Mouse (Mus musculus): Measurements from ENCODE around the gene Ifnar1. TPM values are rescaled to one million over a fixed set of nuclear protein-coding genes. Genes with fewer than 3 reads are reported as not detected.

Ifnar1 gene
- polyA plus RNA-seq, 1 experiment from 2014 or later: 56.5 TPM

GRCm38 (mm10) chr16:91534888-91535287 is 49.9 kb downstream of the Ifnar1 start:
- H3K4me1 ChIP-seq: no peaks in the 10 kb centered on the region
- no peak overlapping the region for H3K9ac ChIP-seq
- 79% methylated on average over 6 of the region's 6 CpGs for WGBS

GRCm38 (mm10) chr16:91536372-91536771 is 51.3 kb downstream of the Ifnar1 start:
- H3K4me1 ChIP-seq: no peaks in the 10 kb centered on the region
- no peak overlapping the region for H3K4me3 ChIP-seq
- H3K9me3 ChIP-seq: no peaks in the 10 kb centered on the region
- no peak overlapping the region for H3K4me2 ChIP-seq (replicated peaks)
- H3K36me3 ChIP-seq: no peaks in the 10 kb centered on the region
- no peak overlapping the region for H3K27ac ChIP-seq
- H3K9ac ChIP-seq: no peak overlapping the region
- 93% methylated on average over 6 of the region's 6 CpGs for WGBS
- ATAC-seq (ENCODE audit: low FRiP score, low read depth): no peak
- no peaks in the 10 kb centered on the region for H3K27me3 ChIP-seq (replicated peaks)

More at GRCm38 (mm10) chr16:91534888-91535287, 49.9 kb downstream of the Ifnar1 start:
- Histone ChIP-seq H3K27me3 (replicated peaks) (no peaks in the 10 kb centered on the region), H3K27ac (no peak overlapping the region), H3K4me2 (replicated peaks) (no peak overlapping the region), H3K9me3 (no peaks in the 10 kb centered on the region), H3K36me3 (no peaks in the 10 kb centered on the region), H3K4me3 (no peak overlapping the region)
- ATAC-seq (ENCODE audit: low FRiP score, low read depth): no peak

GRCm38 (mm10) chr16:91537065-91537464 is 52.0 kb downstream of the Ifnar1 start:
- H3K4me2 ChIP-seq (replicated peaks): no peak overlapping the region
- 88% methylated on average over 3 of the region's 3 CpGs for whole genome bisulfite sequencing
- ATAC-seq (ENCODE audit: low FRiP score, low read depth): no peak

GRCm38 (mm10) chr16:91538051-91538450 is 53.0 kb downstream of the Ifnar1 start:
- no peak overlapping the region for H3K27ac ChIP-seq
- WGBS: 89% methylated on average over 6 of the region's 6 CpGs
- H3K4me3 ChIP-seq: no peak overlapping the region
- no peaks in the 10 kb centered on the region for H3K9me3 ChIP-seq
- no peaks in the 10 kb centered on the region for H3K4me1 ChIP-seq
- no peak overlapping the region for H3K9ac ChIP-seq
- H3K4me2 ChIP-seq (replicated peaks): no peak overlapping the region
- ATAC-seq (ENCODE audit: low FRiP score, low read depth): no peak
- no peaks in the 10 kb centered on the region for H3K36me3 ChIP-seq
- H3K27me3 ChIP-seq (replicated peaks): no peaks in the 10 kb centered on the region

More at GRCm38 (mm10) chr16:91537065-91537464, 52.0 kb downstream of the Ifnar1 start:
- H3K4me3 ChIP-seq: no peak overlapping the region
- no peaks in the 10 kb centered on the region for H3K4me1 ChIP-seq
- no peaks in the 10 kb centered on the region for H3K36me3 ChIP-seq
- H3K9me3 ChIP-seq: no peaks in the 10 kb centered on the region
- no peak overlapping the region for H3K9ac ChIP-seq
- H3K27ac ChIP-seq: no peak overlapping the region
- H3K27me3 ChIP-seq (replicated peaks): no peaks in the 10 kb centered on the region

GRCm38 (mm10) chr16:91538513-91538912 is 53.5 kb downstream of the Ifnar1 start:
- no peak for ATAC-seq (ENCODE audit: low FRiP score, low read depth)

GRCm38 (mm10) chr16:91541573-91542081 is 56.6 kb downstream of the Ifnar1 start:
- Histone ChIP-seq H3K36me3 (no peaks in the 10 kb centered on the region), H3K4me3 (no peak overlapping the region), H3K9ac (no peak overlapping the region), H3K4me1 (peaks cover 5% of the 10 kb centered on the region; the same call in 1 of the 2 replicates), H3K9me3 (no peaks in the 10 kb centered on the region), H3K27ac (no peak overlapping the region), H3K4me2 (replicated peaks) (peak overlapping the region; percentile 24; the same call in 1 of the 2 replicates), H3K27me3 (replicated peaks) (no peaks in the 10 kb centered on the region)
- 41% methylated on average over 10 of the region's 10 CpGs for WGBS
- no peak for ATAC-seq (ENCODE audit: low FRiP score, low read depth)

More at GRCm38 (mm10) chr16:91538513-91538912, 53.5 kb downstream of the Ifnar1 start:
- no peak overlapping the region for H3K9ac ChIP-seq
- H3K36me3 ChIP-seq: no peaks in the 10 kb centered on the region
- no peak overlapping the region for H3K4me2 ChIP-seq (replicated peaks)
- H3K4me3 ChIP-seq: no peak overlapping the region
- 75% methylated on average over 9 of the region's 9 CpGs for WGBS
- no peaks in the 10 kb centered on the region for H3K27me3 ChIP-seq (replicated peaks)
- no peaks in the 10 kb centered on the region for H3K9me3 ChIP-seq
- H3K4me1 ChIP-seq: no peaks in the 10 kb centered on the region
- no peak overlapping the region for H3K27ac ChIP-seq

GRCm38 (mm10) chr16:91543619-91544018 is 58.6 kb downstream of the Ifnar1 start:
- H3K4me2 ChIP-seq (replicated peaks): no peak overlapping the region
- WGBS: 94% methylated on average over 1 of the region's 1 CpGs
- no peaks in the 10 kb centered on the region for H3K27me3 ChIP-seq (replicated peaks)
- no peak overlapping the region for H3K27ac ChIP-seq
- no peaks in the 10 kb centered on the region for H3K9me3 ChIP-seq
- H3K4me1 ChIP-seq: peaks cover 13% of the 10 kb centered on the region; the same call in 1 of the 2 replicates
- no peaks in the 10 kb centered on the region for H3K36me3 ChIP-seq
- H3K9ac ChIP-seq: no peak overlapping the region
- no peak for ATAC-seq (ENCODE audit: low FRiP score, low read depth)
- H3K4me3 ChIP-seq: no peak overlapping the region

- H3K27ac ChIP-seq: no peak overlapping the region
- H3K9me3 ChIP-seq: no peaks in the 10 kb centered on the region
- H3K9ac ChIP-seq: no peak overlapping the region
- WGBS: 71% methylated on average over 10 of the region's 10 CpGs
- no peaks in the 10 kb centered on the region for H3K27me3 ChIP-seq (replicated peaks)
- H3K4me3 ChIP-seq: no peak overlapping the region
- no peak for ATAC-seq (ENCODE audit: low FRiP score, low read depth)
- no peaks in the 10 kb centered on the region for H3K36me3 ChIP-seq
- H3K4me2 ChIP-seq (replicated peaks): no peak overlapping the region
- peaks cover 24% of the 10 kb centered on the region for H3K4me1 ChIP-seq
These were observed 60.7 kb downstream of the Ifnar1 start for GRCm38 (mm10) chr16:91545597-91546281.

- 9% methylated on average over 14 of the region's 14 CpGs for WGBS
- H3K36me3 ChIP-seq: no peaks in the 10 kb centered on the region
- H3K4me2 ChIP-seq (replicated peaks): peak overlapping the region; percentile 76
- H3K27ac ChIP-seq: no peak overlapping the region
- ATAC-seq (ENCODE audit: low FRiP score, low read depth): peak; percentile 71
- H3K4me3 ChIP-seq: peak overlapping the region; percentile 93
- H3K27me3 ChIP-seq (replicated peaks): no peaks in the 10 kb centered on the region
- peak overlapping the region; percentile 93 for H3K9ac ChIP-seq
- no peaks in the 10 kb centered on the region for H3K9me3 ChIP-seq
- peaks cover 24% of the 10 kb centered on the region for H3K4me1 ChIP-seq
These were observed 61.4 kb downstream of the Ifnar1 start for GRCm38 (mm10) chr16:91546391-91546835.

GRCm38 (mm10) chr16:91546836-91547741 is 62.1 kb downstream of the Ifnar1 start, which contains the start of gene Ifngr2:
TSS of gene Ifngr2 (plus strand) at chr16:91547072.
- Histone ChIP-seq H3K36me3 (no peaks in the 10 kb centered on the region), H3K27me3 (replicated peaks) (no peaks in the 10 kb centered on the region), H3K27ac (no peak within 1 kb of the TSS), H3K9me3 (no peaks in the 10 kb centered on the region), H3K4me1 (peaks cover 24% of the 10 kb centered on the region), H3K4me3 (peak within 1 kb of the TSS; percentile 93), H3K4me2 (replicated peaks) (peak within 1 kb of the TSS; percentile 76), H3K9ac (peak within 1 kb of the TSS; percentile 93)
- peak; percentile 87 for ATAC-seq (ENCODE audit: low FRiP score, low read depth)
- under 1% methylated on average over 59 of the region's 74 CpGs for WGBS

GRCm38 (mm10) chr16:91547974-91548373 is 62.9 kb downstream of the Ifnar1 start:
- Histone ChIP-seq H3K9ac (no peak overlapping the region), H3K4me1 (peaks cover 24% of the 10 kb centered on the region), H3K27ac (no peak overlapping the region), H3K4me2 (replicated peaks) (peak overlapping the region; percentile 76), H3K27me3 (replicated peaks) (no peaks in the 10 kb centered on the region), H3K9me3 (no peaks in the 10 kb centered on the region), H3K4me3 (peak overlapping the region; percentile 93), H3K36me3 (no peaks in the 10 kb centered on the region)
- 19% methylated on average over 5 of the region's 5 CpGs for WGBS
- ATAC-seq (ENCODE audit: low FRiP score, low read depth): no peak

- Histone ChIP-seq H3K4me1 (peaks cover 27% of the 10 kb centered on the region), H3K27me3 (replicated peaks) (no peaks in the 10 kb centered on the region), H3K9me3 (no peaks in the 10 kb centered on the region), H3K9ac (no peak overlapping the region), H3K4me3 (no peak overlapping the region), H3K4me2 (replicated peaks) (peak overlapping the region; percentile 76), H3K27ac (no peak overlapping the region), H3K36me3 (no peaks in the 10 kb centered on the region)
- ATAC-seq (ENCODE audit: low FRiP score, low read depth): no peak
- 18% methylated on average over 5 of the region's 5 CpGs for WGBS
These were observed 63.5 kb downstream of the Ifnar1 start for GRCm38 (mm10) chr16:91548586-91548985.
